7 mouse cellular contexts compared by ENCODE assay signal in the genomic region with DNA sequence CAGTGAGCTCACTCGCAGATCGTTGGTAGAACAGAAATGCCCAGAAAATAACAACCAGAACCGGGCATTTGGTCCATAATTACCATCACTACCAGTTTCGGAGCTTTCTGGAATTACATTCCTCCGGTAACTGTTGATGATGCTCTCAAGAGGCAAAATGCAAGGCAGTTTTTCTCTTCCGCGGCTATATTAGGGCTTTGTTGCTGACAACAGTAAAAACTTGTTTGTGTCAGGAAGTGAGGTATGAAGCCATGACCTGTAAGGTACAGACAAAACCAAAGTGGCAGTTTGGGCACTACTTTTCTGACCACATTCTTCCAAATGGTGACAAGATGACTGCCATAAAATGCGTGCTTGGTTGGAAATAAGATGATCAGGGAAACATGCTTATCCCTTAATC.
DNase-seq lines count a peak whose midpoint lies in the region; ATAC-seq lines count a peak whose summit lies in the region.

No protein-coding gene starts in this region.

- H3K4me2 ChIP-seq in heart, embryonic 14.5 days (ENCODE audit: low read length): peak overlapping the region; percentile 99
- peak overlapping the region; percentile 92; the same call in 1 of the 2 replicates for H3K4me2 ChIP-seq in liver, embryonic 16.5 days (ENCODE audit: low read depth, low read length)

- peak overlapping the region; percentile 64; the same call in 1 of the 2 replicates for H3K9ac ChIP-seq in heart, embryonic 14.5 days (ENCODE audit: low read length)
- no peak overlapping the region for H3K9ac ChIP-seq in liver, embryonic 16.5 days (ENCODE audit: low read depth, low read length)

- H3K27me3 ChIP-seq in heart, embryonic 14.5 days (ENCODE audit: control insufficient read depth, insufficient read depth, low read length): peaks cover 32% of the 10 kb centered on the region
- H3K27me3 ChIP-seq in liver, embryonic 16.5 days (ENCODE audit: control insufficient read depth, insufficient read depth, low read depth, low read length): peaks cover 69% of the 10 kb centered on the region

- peak overlapping the region; percentile 64 to 71; a peak in 3 of 4 replicates for H3K4me3 ChIP-seq in heart, embryonic 14.5 days (ENCODE audit: control insufficient read depth in 1 of 2, insufficient read depth in 1 of 2, low read depth in 1 of 2, low read length in 2 of 2)
- H3K4me3 ChIP-seq in liver, embryonic 16.5 days (ENCODE audit: low read depth, low read length): no peak overlapping the region; the same call in 1 of the 2 replicates

- ATAC-seq in heart, embryonic 14.5 days (ENCODE audit: insufficient number of reproducible peaks, insufficient read depth, low FRiP score, low read depth): no peak
- ATAC-seq in liver, embryonic 16.5 days (ENCODE audit: low read depth): no peak

- no peaks in the 10 kb centered on the region for H3K9me3 ChIP-seq in heart, embryonic 14.5 days (ENCODE audit: control insufficient read depth, low read length)
- H3K9me3 ChIP-seq in liver, embryonic 16.5 days (replicated peaks; ENCODE audit: control insufficient read depth, low read length): no peaks in the 10 kb centered on the region

- no peaks in the 10 kb centered on the region for H3K36me3 ChIP-seq in heart, embryonic 14.5 days (ENCODE audit: control insufficient read depth, insufficient read depth, low read length)
- no peaks in the 10 kb centered on the region for H3K36me3 ChIP-seq in liver, embryonic 16.5 days (ENCODE audit: control insufficient read depth, insufficient read depth)

- peaks cover 5 to 15% of the 10 kb centered on the region in 2 experiments; a peak in 3 of 4 replicates for H3K4me1 ChIP-seq in heart, embryonic 14.5 days (ENCODE audit: control insufficient read depth in 2 of 2, insufficient read depth in 2 of 2, low read length in 2 of 2)
- peaks cover 7% of the 10 kb centered on the region for H3K4me1 ChIP-seq in liver, embryonic 16.5 days (ENCODE audit: control insufficient read depth, low read depth, low read length)

- peak; percentile 74 for DNase-seq in 416B (ENCODE audit: low read depth)
- peak; percentile 77 for DNase-seq in CD4-positive helper T cell, adult 2 months (ENCODE audit: low read depth, low spot score)
- no peak for DNase-seq in retina, embryonic 14.5 days (ENCODE audit: low spot score)
- no peak for DNase-seq in frontal cortex, postnatal 25 days (ENCODE audit: low spot score in 2 of 2)
- DNase-seq in thymus, adult 18-20 months: no peak

- H3K27ac ChIP-seq in heart, embryonic 14.5 days (replicated peaks in 1 of 2; ENCODE audit: control insufficient read depth in 1 of 2, insufficient read depth in 1 of 2, low read depth in 2 of 2, low read length in 2 of 2): no peak overlapping the region
- no peak overlapping the region for H3K27ac ChIP-seq in liver, embryonic 16.5 days (ENCODE audit: low read length)

- WGBS in heart, embryonic 14.5 days: 42% methylated on average over 8 of the region's 8 CpGs
- WGBS in liver, embryonic 16.5 days (ENCODE audit: insufficient replicate concordance): 34% methylated on average over 8 of the region's 8 CpGs

Comparison
In these comparisons a context has a peak if more than half of its experiments do, and no peak if none do; other contexts are left out.
1. DNase-seq: peak in 416B (single experiment) and CD4-positive helper T cell, adult 2 months (single experiment); none in retina, embryonic 14.5 days (single experiment), frontal cortex, postnatal 25 days (0 of 2) and thymus, adult 18-20 months (0 of 2).